Mouse (Mus musculus) limb, embryonic 11.5 days (tissue): Measurements from ENCODE around the gene Gm20521. TPM values are rescaled to one million over a fixed set of nuclear protein-coding genes. Genes with fewer than 3 reads are reported as not detected.

Source experiments
- ATAC-seq: fragments of 200-750 bp; cut with Nextera tagmentation; 2 replicates; pipeline ENCODE4 v1.8.0; 2017; ENCODE audit warnings: low read depth; ENCODE audit not compliant: insufficient number of reproducible peaks, low FRiP score, low TSS enrichment
- DNase-seq: peaks from one replicate; pipeline ENCODE4 v3.0.0-alpha.2; 2015; ENCODE audit warnings: low spot score
- H3K27ac ChIP-seq: fragments of 300-500 bp; sonication (generic); replicated peaks from 2 replicates; pipeline ENCODE4 v1.5.1; 2014; ENCODE audit warnings: low read depth, mild to moderate bottlenecking, low read length
- H3K27me3 ChIP-seq: fragments of 300-500 bp; sonication (generic); 2 replicates; pipeline ENCODE4 v1.6.1; 2014; ENCODE audit warnings: mild to moderate bottlenecking, low read length, mixed read lengths; ENCODE audit not compliant: control insufficient read depth, insufficient read depth
- H3K36me3 ChIP-seq: fragments of 300-500 bp; sonication (generic); 2 replicates; pipeline ENCODE4 v1.6.1; 2014; ENCODE audit warnings: mild to moderate bottlenecking, low read length, moderate library complexity, mixed read lengths; ENCODE audit not compliant: control insufficient read depth, insufficient read depth
- H3K4me1 ChIP-seq: fragments of 300-500 bp; sonication (generic); 2 replicates; pipeline ENCODE4 v1.6.1; 2014; ENCODE audit warnings: low read length, mixed read lengths; ENCODE audit not compliant: control insufficient read depth, insufficient read depth
- H3K4me2 ChIP-seq: fragments of 300-500 bp; sonication (generic); 2 replicates; pipeline ENCODE4 v1.6.1; 2014; ENCODE audit warnings: low read depth, mild to moderate bottlenecking, moderate library complexity; ENCODE audit not compliant: severe bottlenecking
- H3K4me3 ChIP-seq: fragments of 300-500 bp; sonication (generic); 2 replicates; pipeline ENCODE4 v1.5.1; 2014; ENCODE audit warnings: low read depth, low read length
- H3K9ac ChIP-seq: fragments of 300-500 bp; sonication (generic); 2 replicates; pipeline ENCODE4 v1.6.1; 2014; ENCODE audit warnings: mild to moderate bottlenecking, low read length
- H3K9me3 ChIP-seq: fragments of 300-500 bp; sonication (generic); 2 replicates; pipeline ENCODE4 v1.6.1; 2016; ENCODE audit warnings: low read length; ENCODE audit not compliant: control insufficient read depth
- WGBS: fragments of 180-500 bp; shearing (Covaris S2); extraction: QIAGEN DNeasy Blood & Tissue Kit; methylation state at CpG from one replicate; pipeline ENCODE4 v1.1.7; 2014; 5-methylcytosine and 5-hydroxymethylcytosine counted together
- polyA plus RNA-seq: library from polyadenylated mRNA; unstranded; fragments of >200 nt; fragmentation: Nextera tagmentation; extraction: Ambion mirVana; gene quantifications from 2 replicates; pipeline ENCODE4 v1.2.1, GENCODE M21; 2014

Gene Gm20521
- polyA plus RNA-seq, 1 experiment from 2014 or later, result 0.56 TPM

DNA sequence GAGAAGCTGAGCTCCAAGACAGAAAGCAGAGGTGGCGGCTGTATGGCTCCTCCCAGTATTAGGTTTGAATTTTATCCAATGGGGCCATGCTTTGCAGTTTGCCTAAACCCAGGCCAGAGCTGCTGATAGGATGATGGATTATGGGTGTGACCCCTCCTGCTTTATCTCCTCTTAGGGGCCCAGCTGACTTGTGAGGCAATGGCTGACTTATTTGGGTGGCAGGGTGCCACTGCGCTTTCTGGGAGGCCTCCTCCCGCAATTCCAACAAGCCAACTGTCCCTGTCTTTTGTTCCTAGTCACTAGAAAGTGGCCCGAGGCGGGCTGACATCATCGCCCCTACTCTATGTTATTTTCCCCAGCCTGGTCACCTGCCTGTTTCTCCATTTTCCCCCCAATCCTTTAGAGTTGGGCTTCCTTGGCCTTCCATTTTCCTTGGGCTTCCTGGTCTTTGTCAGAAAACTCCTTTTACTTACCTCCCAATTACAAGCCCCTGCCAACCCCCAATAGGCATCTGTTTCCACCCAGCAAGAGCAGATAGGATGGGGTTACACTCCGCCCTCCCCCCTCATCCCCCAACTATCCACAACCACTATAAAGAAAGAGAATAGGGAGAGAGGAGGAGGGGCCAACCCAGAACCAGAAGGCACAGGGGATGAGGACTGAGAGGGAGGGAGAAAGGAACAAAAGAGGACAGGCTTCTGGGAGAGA lies 41.6 kb downstream of the Gm20521 start:
- H3K4me2 ChIP-seq, result peak overlapping the region; percentile 83
- H3K4me3 ChIP-seq, result peak overlapping the region; percentile 53
- H3K9ac ChIP-seq, result peak overlapping the region; percentile 92
- DNase-seq (peak; percentile 72), ATAC-seq (peak; percentile 50; the same call in 1 of the 2 replicates)
- H3K4me1 ChIP-seq, result peaks cover 20% of the 10 kb centered on the region
- H3K9me3 ChIP-seq, result peaks cover 10% of the 10 kb centered on the region; the same call in 1 of the 2 replicates
- WGBS, result 12% methylated on average over 7 of the region's 7 CpGs
- H3K36me3 ChIP-seq, result peaks cover 15% of the 10 kb centered on the region
- H3K27me3 ChIP-seq, result no peaks in the 10 kb centered on the region
- peak overlapping the region; percentile 99 for H3K27ac ChIP-seq

DNA sequence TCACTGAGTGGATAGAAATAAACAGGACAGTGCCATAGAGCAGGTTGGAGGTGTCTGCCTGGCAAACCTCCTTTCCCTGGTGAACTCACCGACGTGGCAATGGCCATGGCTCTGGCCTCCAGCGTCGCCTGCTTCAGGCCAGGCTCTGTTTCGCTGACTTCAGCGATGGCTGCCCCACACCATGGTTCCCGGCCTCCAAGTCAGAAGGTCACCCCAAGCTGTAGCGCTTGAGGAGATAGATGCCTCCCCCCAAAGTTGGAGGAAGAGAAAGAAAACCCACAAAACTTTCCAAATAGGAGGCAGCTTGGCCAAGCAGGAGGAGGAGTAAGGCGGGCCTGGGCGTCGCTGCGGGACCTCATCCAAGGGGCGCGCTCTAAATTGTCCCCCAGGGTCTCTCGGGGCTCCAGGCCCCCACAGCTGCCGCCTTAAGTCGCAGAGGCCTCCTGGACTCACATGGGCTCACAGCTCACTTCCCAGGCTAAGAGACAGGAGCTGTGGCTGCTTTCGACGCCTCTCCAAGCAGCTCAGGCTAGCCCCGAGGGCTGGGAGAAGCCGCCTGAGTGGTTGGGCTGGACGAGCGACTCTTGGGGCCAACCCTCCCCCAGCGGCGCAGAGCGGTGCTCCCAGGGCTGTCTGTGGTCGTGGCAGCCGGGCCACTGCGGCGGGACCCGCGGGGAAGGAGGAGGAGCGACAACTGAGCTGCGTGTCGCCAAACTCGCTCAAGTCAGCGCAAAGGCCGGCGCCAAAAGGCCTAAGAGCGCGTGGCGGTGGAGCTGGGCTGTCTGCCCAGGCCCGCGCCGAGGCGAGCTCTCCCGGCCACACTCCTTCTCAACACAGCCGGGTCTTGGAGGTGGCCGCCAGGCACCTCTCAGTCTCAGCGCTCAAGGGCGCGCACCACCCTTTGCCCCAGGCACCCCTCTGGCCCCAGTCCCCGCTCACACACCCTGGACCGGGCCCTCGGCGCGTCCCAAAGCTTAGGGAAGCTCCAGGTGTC lies 42.4 kb downstream of the Gm20521 start, which contains the start of gene Efs:
TSS of gene Efs (minus strand) at position 778 of the 994 bp plus-strand sequence.
- ATAC-seq (peak; percentile 58), DNase-seq (peak; percentile 81)
- H3K4me3 ChIP-seq, result peak within 1 kb of the TSS; percentile 53
- peaks cover 10% of the 10 kb centered on the region; the same call in 1 of the 2 replicates for H3K9me3 ChIP-seq
- H3K9ac ChIP-seq, result peak within 1 kb of the TSS; percentile 92
- H3K4me1 ChIP-seq, result peaks cover 20% of the 10 kb centered on the region
- peak within 1 kb of the TSS; percentile 99 for H3K27ac ChIP-seq
- H3K4me2 ChIP-seq, result peak within 1 kb of the TSS; percentile 83
- under 1% methylated on average over 56 of the region's 57 CpGs for WGBS
- no peaks in the 10 kb centered on the region for H3K27me3 ChIP-seq
- H3K36me3 ChIP-seq, result peaks cover 10% of the 10 kb centered on the region; the same call in 1 of the 2 replicates

- peak overlapping the region; percentile 99 for H3K27ac ChIP-seq
- peaks cover 1% of the 10 kb centered on the region; the same call in 1 of the 2 replicates for H3K9me3 ChIP-seq
- H3K9ac ChIP-seq, result peak overlapping the region; percentile 92
- H3K4me3 ChIP-seq, result peak overlapping the region; percentile 53
- peak; percentile 81 for ATAC-seq
- peaks cover 1% of the 10 kb centered on the region; the same call in 1 of the 2 replicates for H3K36me3 ChIP-seq
- H3K27me3 ChIP-seq, result no peaks in the 10 kb centered on the region
- peak; percentile 91 for DNase-seq
- H3K4me2 ChIP-seq, result peak overlapping the region; percentile 83
- H3K4me1 ChIP-seq, result peaks cover 20% of the 10 kb centered on the region
- WGBS, result under 1% methylated on average over 51 of the region's 58 CpGs
Measured at GRCm38 (mm10) chr14:54926401-54927158, 43.3 kb downstream of the Gm20521 start.

DNA sequence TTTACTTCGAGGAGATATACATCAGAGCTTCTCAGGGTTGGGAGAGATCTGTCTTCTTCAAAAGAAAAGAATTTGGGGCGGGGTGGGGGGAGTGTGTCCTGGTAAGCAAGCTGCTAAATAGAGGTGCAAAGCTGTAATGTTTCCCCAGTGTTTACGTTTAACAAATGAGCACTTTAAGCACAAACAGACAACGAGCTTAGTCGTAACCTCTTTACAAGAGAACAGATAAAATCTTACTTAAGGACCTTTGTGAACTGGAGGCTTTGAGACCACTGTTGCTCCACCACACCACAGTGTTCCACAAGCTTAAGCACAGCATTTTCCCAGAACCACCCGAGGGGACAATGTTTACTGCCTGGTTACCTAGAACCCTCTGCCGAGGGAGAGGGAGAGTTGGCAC lies 44.1 kb downstream of the Gm20521 start:
- Histone ChIP-seq H3K4me3 (peak overlapping the region; percentile 53), H3K27me3 (no peaks in the 10 kb centered on the region), H3K9me3 (no peaks in the 10 kb centered on the region), H3K9ac (peak overlapping the region; percentile 92), H3K36me3 (no peaks in the 10 kb centered on the region), H3K4me1 (peaks cover 20% of the 10 kb centered on the region), H3K4me2 (peak overlapping the region; percentile 83), H3K27ac (peak overlapping the region; percentile 99)
- WGBS, result 6% methylated on average over 7 of the region's 7 CpGs
- peak; percentile 31 for DNase-seq
- no peak for ATAC-seq

GRCm38 (mm10) chr14:54929801-54930200 lies 46.6 kb downstream of the Gm20521 start:
- Histone ChIP-seq H3K36me3 (no peaks in the 10 kb centered on the region), H3K27ac (no peak overlapping the region), H3K9me3 (no peaks in the 10 kb centered on the region), H3K4me3 (no peak overlapping the region), H3K27me3 (no peaks in the 10 kb centered on the region), H3K9ac (no peak overlapping the region), H3K4me1 (peaks cover 15% of the 10 kb centered on the region), H3K4me2 (no peak overlapping the region)
- 82% methylated on average over 5 of the region's 5 CpGs for WGBS
- ATAC-seq (no peak), DNase-seq (no peak)

DNA sequence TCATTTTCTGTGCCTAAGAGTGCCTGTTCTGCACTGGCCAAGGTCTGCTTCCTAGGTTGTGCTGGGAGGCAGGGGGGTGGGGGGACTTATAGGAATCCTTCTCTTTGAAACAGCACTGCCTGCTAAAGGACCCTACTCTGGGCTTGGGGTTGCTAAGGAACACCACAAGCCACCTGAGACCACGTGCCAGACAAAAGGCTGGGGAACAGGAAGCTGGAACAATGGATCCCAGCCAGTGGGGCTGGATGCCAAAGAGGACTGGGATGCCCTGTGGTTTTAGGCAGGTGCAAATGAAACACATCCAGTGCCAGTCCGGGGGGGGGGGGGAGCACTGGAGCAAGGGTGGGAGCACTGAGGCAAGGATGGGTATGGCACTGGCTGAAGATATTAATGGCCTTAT lies 47.2 kb downstream of the Gm20521 start:
- no peak overlapping the region for H3K4me3 ChIP-seq
- DNase-seq (no peak), ATAC-seq (no peak)
- H3K27ac ChIP-seq, result no peak overlapping the region
- no peak overlapping the region for H3K9ac ChIP-seq
- no peaks in the 10 kb centered on the region for H3K36me3 ChIP-seq
- no peaks in the 10 kb centered on the region for H3K27me3 ChIP-seq
- H3K9me3 ChIP-seq, result no peaks in the 10 kb centered on the region
- WGBS, result 36% methylated on average over 2 of the region's 2 CpGs
- no peak overlapping the region for H3K4me2 ChIP-seq
- H3K4me1 ChIP-seq, result peaks cover 15% of the 10 kb centered on the region

DNA sequence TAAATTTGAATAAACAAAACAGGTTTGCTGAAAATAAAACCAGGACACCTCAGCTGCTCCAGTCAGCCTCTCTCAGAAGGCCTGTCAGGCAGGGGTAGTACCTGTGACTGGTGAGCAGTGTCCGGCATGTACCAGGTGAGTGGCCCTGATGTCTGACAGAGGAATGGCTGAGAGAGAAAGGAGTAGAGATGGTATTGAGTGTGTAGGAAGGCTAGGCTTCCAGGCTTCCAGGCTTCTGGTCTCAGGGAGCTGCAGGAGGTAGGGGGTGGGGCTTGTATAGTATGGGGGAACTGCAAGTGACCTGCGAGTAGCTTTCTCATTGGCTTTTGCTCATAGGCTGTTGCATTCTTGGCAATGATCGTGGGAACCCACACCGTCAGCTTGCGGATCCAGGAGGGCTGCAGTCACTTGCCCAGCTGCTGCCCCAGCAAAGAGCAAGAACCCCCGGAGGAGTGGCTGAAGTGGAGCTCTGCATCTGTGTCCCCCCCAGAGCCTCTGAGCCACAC lies 49.5 kb downstream of the Gm20521 start, which contains the start of gene Il25:
TSS of gene Il25 (plus strand) at position 51 of the 506 bp plus-strand sequence.
- H3K9ac ChIP-seq, result no peak within 1 kb of the TSS
- WGBS, result 29% methylated on average over 6 of the region's 6 CpGs
- H3K9me3 ChIP-seq, result no peaks in the 10 kb centered on the region
- no peaks in the 10 kb centered on the region for H3K27me3 ChIP-seq
- no peak for ATAC-seq
- no peak for DNase-seq
- peaks cover 5% of the 10 kb centered on the region; the same call in 1 of the 2 replicates for H3K4me1 ChIP-seq
- H3K4me2 ChIP-seq, result no peak within 1 kb of the TSS
- no peak within 1 kb of the TSS for H3K4me3 ChIP-seq
- no peaks in the 10 kb centered on the region for H3K36me3 ChIP-seq
- no peak within 1 kb of the TSS for H3K27ac ChIP-seq
